ENCODE assay signal across 8 mouse cellular contexts in genomic region chr10:58322361-58323027, GRCm38 (mm10). TPM values are rescaled to one million over a fixed set of nuclear protein-coding genes. Genes with fewer than 3 reads are reported as not detected.
DNase-seq lines count a peak whose midpoint lies in the region; ATAC-seq and TF ChIP-seq lines count a peak whose summit lies in the region.

No protein-coding gene starts in this region.

- no peak for ATAC-seq in heart, postnatal 0 days (ENCODE audit: insufficient read depth, low read depth)
- ATAC-seq in hindbrain, embryonic 12.5 days (ENCODE audit: low FRiP score): no peak
- ATAC-seq in midbrain, embryonic 14.5 days (ENCODE audit: low FRiP score, low TSS enrichment): no peak

- peak overlapping the region; percentile 61 for H3K4me2 ChIP-seq in heart, postnatal 0 days (ENCODE audit: low read depth, low read length)
- H3K4me2 ChIP-seq in hindbrain, embryonic 12.5 days (replicated peaks): peak overlapping the region; percentile 59
- H3K4me2 ChIP-seq in midbrain, embryonic 14.5 days (ENCODE audit: low read length): peak overlapping the region; percentile 64

- peak; percentile 81 for TF ChIP-seq EP300 in heart, postnatal 0 days (IDR thresholded peaks at IDR 0.05; ENCODE audit: low read depth)
- TF ChIP-seq EP300 in MEL (IDR thresholded peaks at IDR 0.05; ENCODE audit: low read depth in 1 of 2, low read length in 2 of 2): no peak

- H3K27ac ChIP-seq in heart, postnatal 0 days (ENCODE audit: low read depth): peak overlapping the region; percentile 97
- H3K27ac ChIP-seq in MEL (ENCODE audit: control insufficient read depth, low read depth, low read length): peak overlapping the region; percentile 53
- peak overlapping the region; percentile 64 for H3K27ac ChIP-seq in hindbrain, embryonic 12.5 days
- peak overlapping the region; percentile 81 for H3K27ac ChIP-seq in midbrain, embryonic 14.5 days (replicated peaks; ENCODE audit: low read depth, low read length)

- peaks cover 29% of the 10 kb centered on the region for H3K4me1 ChIP-seq in heart, postnatal 0 days (ENCODE audit: control insufficient read depth, insufficient read depth)
- H3K4me1 ChIP-seq in MEL (ENCODE audit: control insufficient read depth in 1 of 2, insufficient read depth in 2 of 2, low read length in 2 of 2): peaks cover 0 to 14% of the 10 kb centered on the region in 2 experiments; a peak in 2 of 4 replicates
- H3K4me1 ChIP-seq in hindbrain, embryonic 12.5 days: peaks cover 15% of the 10 kb centered on the region
- H3K4me1 ChIP-seq in midbrain, embryonic 14.5 days (ENCODE audit: control insufficient read depth, insufficient read depth, low read length): peaks cover 20% of the 10 kb centered on the region

- peaks cover 19% of the 10 kb centered on the region for H3K79me2 ChIP-seq in MEL (ENCODE audit: control insufficient read depth, insufficient read depth, low read length, poor library complexity)

- no peak for TF ChIP-seq CTCF in heart, postnatal 0 days (IDR thresholded peaks at IDR 0.05; ENCODE audit: low read depth)
- no peak for TF ChIP-seq CTCF in MEL (IDR thresholded peaks at IDR 0.05 in 2 of 3, conservative IDR thresholded peaks at IDR 0.05 in 1 of 3; ENCODE audit: control insufficient read depth in 1 of 3, insufficient read depth in 1 of 3, low read depth in 2 of 3, low read length in 3 of 3, poor library complexity in 1 of 3, severe bottlenecking in 1 of 3)

- no peak for DNase-seq in heart, postnatal 0 days (ENCODE audit: low spot score)
- DNase-seq in heart, postnatal 36 days: no peak
- no peak for DNase-seq in MEL (ENCODE audit: low read depth, low spot score)
- no peak for DNase-seq in midbrain, embryonic 14.5 days
- no peak for DNase-seq in left cerebral cortex, adult 11 months (ENCODE audit: low spot score)
- DNase-seq in spleen, adult 18-20 months: no peak
- no peak for DNase-seq in adrenal gland, adult 2 months

- 0 out of 2 replicates have a peak overlapping the region, but pooled peaks have one; percentile 10 for H3K9ac ChIP-seq in heart, postnatal 0 days (replicated peaks; ENCODE audit: low read depth, low read length)
- peak overlapping the region; percentile 81 for H3K9ac ChIP-seq in MEL (ENCODE audit: control insufficient read depth, low read depth, low read length, poor library complexity, severe bottlenecking)
- H3K9ac ChIP-seq in hindbrain, embryonic 12.5 days: no peak overlapping the region; the same call in 1 of the 2 replicates
- H3K9ac ChIP-seq in midbrain, embryonic 14.5 days (replicated peaks; ENCODE audit: low read length): peak overlapping the region; percentile 24

- no peaks in the 10 kb centered on the region for H3K9me3 ChIP-seq in heart, postnatal 0 days (replicated peaks; ENCODE audit: control insufficient read depth, low read length)
- no peaks in the 10 kb centered on the region for H3K9me3 ChIP-seq in MEL (replicated peaks; ENCODE audit: insufficient read depth, low read length)
- H3K9me3 ChIP-seq in hindbrain, embryonic 12.5 days (replicated peaks): no peaks in the 10 kb centered on the region
- H3K9me3 ChIP-seq in midbrain, embryonic 14.5 days (ENCODE audit: control insufficient read depth, low read length): no peaks in the 10 kb centered on the region

- H3K27me3 ChIP-seq in heart, postnatal 0 days (ENCODE audit: control insufficient read depth, insufficient read depth, low read length): no peaks in the 10 kb centered on the region
- H3K27me3 ChIP-seq in MEL (ENCODE audit: control insufficient read depth in 1 of 2, insufficient read depth in 2 of 2, low read length in 2 of 2): no peaks in the 10 kb centered on the region
- no peaks in the 10 kb centered on the region for H3K27me3 ChIP-seq in hindbrain, embryonic 12.5 days
- no peaks in the 10 kb centered on the region for H3K27me3 ChIP-seq in midbrain, embryonic 14.5 days (ENCODE audit: control insufficient read depth, insufficient read depth, low read length)

- no peak; a peak in 1 of 4 replicates for TF ChIP-seq POLR2A in MEL (IDR thresholded peaks at IDR 0.05; ENCODE audit: control insufficient read depth in 1 of 2, insufficient read depth in 1 of 2, low read depth in 1 of 2, low read length in 2 of 2, poor library complexity in 1 of 2)

- no peak for TF ChIP-seq RAD21 in MEL (IDR thresholded peaks at IDR 0.05; ENCODE audit: low read depth, low read length)

- intact Hi-C loops in heart, postnatal 36 days (cut with DNase I): no loop called here

- no peaks in the 10 kb centered on the region for H3K36me3 ChIP-seq in heart, postnatal 0 days (replicated peaks; ENCODE audit: control insufficient read depth, insufficient read depth, low read length)
- H3K36me3 ChIP-seq in MEL (ENCODE audit: control insufficient read depth in 1 of 2, insufficient read depth in 2 of 2, low read length in 2 of 2): peaks cover 0 to 10% of the 10 kb centered on the region in 2 experiments; a peak in 2 of 4 replicates
- H3K36me3 ChIP-seq in hindbrain, embryonic 12.5 days: no peaks in the 10 kb centered on the region
- no peaks in the 10 kb centered on the region for H3K36me3 ChIP-seq in midbrain, embryonic 14.5 days (ENCODE audit: control insufficient read depth, insufficient read depth, low read length)

- H3K4me3 ChIP-seq in heart, postnatal 0 days (ENCODE audit: low read depth, low read length): peak overlapping the region; percentile 98
- H3K4me3 ChIP-seq in MEL (ENCODE audit: control insufficient read depth in 1 of 2, insufficient read depth in 1 of 2, low read depth in 2 of 2, low read length in 2 of 2): peak overlapping the region; percentile 81 to 94
- peak overlapping the region; percentile 69 for H3K4me3 ChIP-seq in hindbrain, embryonic 12.5 days
- H3K4me3 ChIP-seq in midbrain, embryonic 14.5 days (replicated peaks; ENCODE audit: low read depth, low read length): peak overlapping the region; percentile 80

- 24% methylated on average over 6 of the region's 6 CpGs for WGBS in heart, postnatal 0 days
- 39% methylated on average over 6 of the region's 6 CpGs for WGBS in hindbrain, embryonic 12.5 days
- WGBS in midbrain, embryonic 14.5 days: 32% methylated on average over 6 of the region's 6 CpGs

TF ChIP-seq in MEL, 35 proteins besides CTCF, POLR2A, EP300 and RAD21:
- TF ChIP-seq USF2 (IDR thresholded peaks at IDR 0.05; ENCODE audit: borderline replicate concordance in 1 of 2, insufficient read depth in 1 of 2, low read depth in 1 of 2, low read length in 2 of 2): no peak
- no peak for TF ChIP-seq SIN3A (IDR thresholded peaks at IDR 0.05; ENCODE audit: low read length)
- no peak for TF ChIP-seq ELF1 (IDR thresholded peaks at IDR 0.05; ENCODE audit: low read depth, low read length)
- no peak for TF ChIP-seq MXI1 (IDR thresholded peaks at IDR 0.05; ENCODE audit: low read depth, low read length)
- no peak for TF ChIP-seq ZKSCAN1 (IDR thresholded peaks at IDR 0.05; ENCODE audit: low read depth, low read length)
- TF ChIP-seq KAT2A (conservative IDR thresholded peaks at IDR 0.05; ENCODE audit: low read depth, low read length): no peak
- TF ChIP-seq MAX (IDR thresholded peaks at IDR 0.05; ENCODE audit: low read length): no peak
- TF ChIP-seq CHD1 (IDR thresholded peaks at IDR 0.05; ENCODE audit: low read depth, low read length): no peak
- no peak for TF ChIP-seq MAZ (IDR thresholded peaks at IDR 0.05; ENCODE audit: low read depth, low read length)
- TF ChIP-seq NELFE (IDR thresholded peaks at IDR 0.05; ENCODE audit: low read depth, low read length): no peak
- no peak for TF ChIP-seq MEF2A (IDR thresholded peaks at IDR 0.05; ENCODE audit: extremely low read depth, insufficient replicate concordance, low read depth, low read length, poor library complexity, severe bottlenecking)
- TF ChIP-seq RCOR1 (IDR thresholded peaks at IDR 0.05; ENCODE audit: low read depth, low read length): no peak

RNA-seq across cellular contexts. Expression of gene Lims1, which starts 0.8 kb away (rescaled TPM):
- total RNA-seq in heart, postnatal 0 days (2014; rRNA removed; ENCODE audit: low replicate concordance): 177 and 193 TPM in 2 replicates
- polyA plus RNA-seq in heart, postnatal 0 days (2015; fragmentation: Nextera tagmentation; extraction: Ambion mirVana): 211 and 232 TPM in 2 replicates
- 100 to 1,000 TPM; 159 to 186 TPM for total RNA-seq in heart, postnatal 36 days (2021)
- total RNA-seq in MEL (2012; rRNA removed): 28.5 and 32.4 TPM in 2 replicates
- polyA plus RNA-seq in MEL (2012; ENCODE audit: insufficient read depth in 1 of 2, insufficient read length in 2 of 2, low read depth in 1 of 2, low replicate concordance in 2 of 2, missing spikeins in 1 of 2): 10 to 100 TPM in 1 of 2 experiments, not detected in 1; 24.9 TPM
- polyA plus RNA-seq in hindbrain, embryonic 12.5 days (2016; fragmentation: Nextera tagmentation; extraction: Ambion mirVana): 88.9 and 101 TPM in 2 replicates
- polyA plus RNA-seq in midbrain, embryonic 14.5 days (2014; fragmentation: Nextera tagmentation; extraction: Ambion mirVana): 47.7 and 54.1 TPM in 2 replicates
- total RNA-seq in adrenal gland, adult 2 months (2021): 10 to 100 TPM; 41.4 to 50.6 TPM
- polyA plus RNA-seq in adrenal gland, adult 2 months (2012; rRNA removed): 2.6 and 2.7 TPM in 2 replicates
